Mouse (Mus musculus) ES-Bruce4 (cell line): ENCODE data around the gene Olfr608. TPM values are rescaled to one million over a fixed set of nuclear protein-coding genes. Genes with fewer than 3 reads are reported as not detected.
"Not testable (repeated sequence)": the region's sequence is repeated elsewhere in the genome, so short reads cannot be mapped to it uniquely, and the experiment has no call there.

ENCODE experiments used
- H3K27ac ChIP-seq: 2 replicates; pipeline ENCODE4 v1.5.1; 2012; ENCODE audit warnings: low read length, inconsistent platforms; ENCODE audit not compliant: insufficient read depth
- H3K27me3 ChIP-seq: 2 replicates; pipeline ENCODE4 v1.6.1; 2012; ENCODE audit warnings: mild to moderate bottlenecking, low read length, inconsistent platforms; ENCODE audit not compliant: control insufficient read depth, poor library complexity, insufficient read depth, severe bottlenecking
- H3K36me3 ChIP-seq: 2 replicates; pipeline ENCODE4 v1.6.1; 2012; ENCODE audit warnings: inconsistent platforms, mild to moderate bottlenecking, low read length, moderate library complexity; ENCODE audit not compliant: control insufficient read depth, poor library complexity, insufficient read depth, severe bottlenecking
- H3K4me1 ChIP-seq: one replicate; pipeline ENCODE4 v1.8.1; 2011; ENCODE audit warnings: low read length; ENCODE audit not compliant: control insufficient read depth, insufficient read depth
- H3K4me3 ChIP-seq: 2 replicates; pipeline ENCODE4 v1.5.1; 2011; ENCODE audit warnings: low read depth, mild to moderate bottlenecking, low read length
- H3K9ac ChIP-seq: 2 replicates; pipeline ENCODE4 v1.6.1; 2012; ENCODE audit warnings: low read depth, mild to moderate bottlenecking, inconsistent platforms; ENCODE audit not compliant: poor library complexity, severe bottlenecking
- H3K9me3 ChIP-seq: replicated peaks from 2 replicates; pipeline ENCODE4 v1.6.1; 2012; ENCODE audit warnings: mild to moderate bottlenecking, low read length, inconsistent platforms; ENCODE audit not compliant: control insufficient read depth, poor library complexity, insufficient read depth, severe bottlenecking
- CTCF ChIP-seq: IDR thresholded peaks from one replicate; pipeline ENCODE4 v1.8.1; 2011; ENCODE audit warnings: low read depth, low read length
- EP300 ChIP-seq: IDR thresholded peaks from 2 replicates; pipeline ENCODE4 v1.6.1; 2011; ENCODE audit warnings: low read depth, low read length; ENCODE audit not compliant: insufficient read depth
- POLR2A ChIP-seq: IDR thresholded peaks from one replicate; pipeline ENCODE4 v1.8.1; 2011; ENCODE audit warnings: low read length; ENCODE audit not compliant: insufficient read depth
- polyA plus RNA-seq: library from polyadenylated mRNA; stranded (reverse); fragments of >200 nt; gene quantifications from 2 replicates; pipeline ENCODE4 v1.2.4, GENCODE M21; 2011; ENCODE audit warnings: low read depth; ENCODE audit not compliant: missing spikeins, insufficient read depth, insufficient read length

The Olfr608 gene
- polyA plus RNA-seq = not detected in 2 replicates

DNA sequence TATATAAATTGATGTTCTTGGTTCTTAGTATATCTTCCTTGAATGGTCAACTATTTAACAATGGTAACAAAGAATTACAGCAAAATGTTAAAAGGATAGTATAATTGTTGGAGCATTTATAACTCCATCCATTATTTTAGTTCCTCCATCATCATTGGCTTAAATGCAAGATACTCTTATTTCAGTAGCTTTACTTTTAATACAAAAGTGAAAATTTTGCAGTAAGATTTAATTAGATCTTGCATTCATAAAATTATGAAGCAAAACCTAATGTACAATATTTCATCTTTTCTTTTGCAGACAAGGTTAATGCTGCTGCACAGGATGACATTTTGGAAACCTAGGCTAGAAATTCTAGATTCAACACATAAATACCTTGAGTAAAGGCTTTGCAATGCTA, at the start of gene Olfr608:
Olfr608 (plus strand) TSS at position 301 of the 400 bp plus-strand sequence.
- Histone ChIP-seq H3K27ac (no peak within 1 kb of the TSS), H3K27me3 (no peaks in the 10 kb centered on the region), H3K4me3 (no peak within 1 kb of the TSS), H3K4me1 (no peaks in the 10 kb centered on the region), H3K9ac (no peak within 1 kb of the TSS), H3K9me3 (no peaks in the 10 kb centered on the region), H3K36me3 (no peaks in the 10 kb centered on the region)
- no peak for TF ChIP-seq EP300
- no peak for TF ChIP-seq CTCF
- no peak for TF ChIP-seq POLR2A

DNA sequence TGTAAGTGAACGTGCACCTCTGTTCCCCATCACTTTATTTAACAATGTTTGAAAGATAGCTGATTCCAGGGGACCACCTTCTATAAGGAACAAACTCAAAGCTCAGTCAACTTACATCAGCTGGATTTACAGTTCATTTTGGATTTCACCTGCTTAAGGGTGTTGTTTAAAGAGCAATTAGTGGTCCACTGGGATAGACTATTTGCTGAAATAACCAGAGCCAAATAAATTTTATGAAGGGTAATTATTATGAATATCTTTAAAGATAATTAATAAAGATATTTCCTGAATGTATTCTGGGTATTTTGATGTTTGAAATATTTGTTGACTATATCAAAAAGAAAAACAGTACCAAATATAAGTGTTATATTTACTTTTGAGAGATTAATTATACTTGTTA, 24.3 kb upstream of the Olfr608 start, which contains the start of gene Olfr605:
Olfr605 (minus strand) TSS at position 101 of the 400 bp plus-strand sequence.
- Histone ChIP-seq H3K4me1 (no peaks in the 10 kb centered on the region), H3K36me3 (no peaks in the 10 kb centered on the region), H3K9ac (no peak within 1 kb of the TSS), H3K27me3 (no peaks in the 10 kb centered on the region), H3K9me3 (no peaks in the 10 kb centered on the region), H3K4me3 (no peak within 1 kb of the TSS), H3K27ac (no peak within 1 kb of the TSS)
- TF ChIP-seq EP300 (no peak), CTCF (no peak), POLR2A (no peak)

DNA sequence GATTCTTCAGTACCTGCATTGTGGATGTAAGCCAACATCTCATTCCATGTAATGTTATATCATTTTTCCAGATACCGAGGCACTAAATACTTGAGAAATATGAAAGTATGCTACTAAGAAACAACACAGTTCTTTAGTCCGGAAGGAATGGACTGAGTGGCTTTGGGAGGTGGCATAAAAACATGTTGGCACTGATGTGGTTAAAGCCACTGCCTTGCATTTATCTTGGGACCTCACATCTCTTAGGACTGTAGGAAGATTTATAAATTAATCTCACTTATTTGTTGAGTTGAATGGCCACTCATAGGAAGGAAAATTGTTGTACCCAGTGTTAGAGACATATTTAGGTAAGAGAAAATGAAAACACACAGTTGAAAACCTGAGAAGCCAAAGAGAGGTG, 20.9 kb upstream of the Olfr608 start, which contains the start of gene Olfr606:
Olfr606 (plus strand) TSS at position 301 of the 400 bp plus-strand sequence.
- Histone ChIP-seq H3K36me3 (no peaks in the 10 kb centered on the region), H3K9me3 (no peaks in the 10 kb centered on the region), H3K9ac (no peak within 1 kb of the TSS), H3K4me3 (no peak within 1 kb of the TSS), H3K27me3 (no peaks in the 10 kb centered on the region), H3K27ac (no peak within 1 kb of the TSS), H3K4me1 (no peaks in the 10 kb centered on the region)
- no peak for TF ChIP-seq EP300
- TF ChIP-seq CTCF = no peak
- no peak for TF ChIP-seq POLR2A

DNA sequence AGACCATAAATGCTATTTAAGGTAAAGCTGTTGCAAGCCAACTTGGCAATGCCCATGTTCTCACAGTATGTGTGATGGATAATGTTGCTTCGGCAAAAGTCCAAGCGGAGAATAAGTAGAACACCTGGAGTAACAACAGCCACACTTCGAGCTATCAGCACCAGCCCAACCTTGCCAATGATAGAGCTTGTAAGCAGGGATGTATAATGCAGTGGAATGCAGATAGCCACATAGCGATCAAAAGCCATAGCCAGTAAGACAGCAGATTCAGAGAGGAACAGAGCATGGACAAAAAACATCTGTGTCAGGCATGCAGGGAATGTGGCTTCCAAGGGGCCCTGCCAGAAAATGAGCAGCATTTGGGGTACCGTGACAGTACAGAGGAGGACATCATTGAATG, 9.1 kb upstream of the Olfr608 start:
- H3K36me3 ChIP-seq = no peaks in the 10 kb centered on the region
- H3K27ac ChIP-seq = no peak overlapping the region
- no peak overlapping the region for H3K4me3 ChIP-seq
- no peak overlapping the region for H3K9ac ChIP-seq
- H3K27me3 ChIP-seq = no peaks in the 10 kb centered on the region
- no peaks in the 10 kb centered on the region for H3K4me1 ChIP-seq
- no peak for TF ChIP-seq CTCF
- no peaks in the 10 kb centered on the region for H3K9me3 ChIP-seq

DNA sequence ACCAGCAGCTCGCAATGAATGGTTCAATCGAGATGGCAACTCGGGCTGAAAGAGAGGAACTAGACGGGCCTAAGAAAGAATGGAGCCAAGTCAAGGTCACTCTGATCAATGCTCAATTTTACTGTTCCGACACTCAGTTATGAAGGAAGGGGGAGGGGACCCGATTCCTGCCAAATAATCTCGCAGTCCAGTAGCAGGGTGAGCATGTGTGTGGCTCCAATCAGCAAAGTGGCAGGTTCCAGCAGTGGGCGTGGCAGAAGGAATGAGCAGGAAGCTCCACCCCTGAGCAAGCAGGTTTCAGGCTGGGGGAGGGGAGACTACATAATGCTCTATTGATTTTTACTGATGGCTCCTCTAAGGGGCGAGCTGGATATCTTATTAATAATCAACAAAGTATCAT, 7.4 kb downstream of the Olfr608 start:
- not testable (repeated sequence) for H3K27ac ChIP-seq, H3K4me1 ChIP-seq, H3K36me3 ChIP-seq, H3K9ac ChIP-seq, H3K4me3 ChIP-seq, H3K27me3 ChIP-seq
- H3K9me3 ChIP-seq = peaks cover 16% of the 10 kb centered on the region

DNA sequence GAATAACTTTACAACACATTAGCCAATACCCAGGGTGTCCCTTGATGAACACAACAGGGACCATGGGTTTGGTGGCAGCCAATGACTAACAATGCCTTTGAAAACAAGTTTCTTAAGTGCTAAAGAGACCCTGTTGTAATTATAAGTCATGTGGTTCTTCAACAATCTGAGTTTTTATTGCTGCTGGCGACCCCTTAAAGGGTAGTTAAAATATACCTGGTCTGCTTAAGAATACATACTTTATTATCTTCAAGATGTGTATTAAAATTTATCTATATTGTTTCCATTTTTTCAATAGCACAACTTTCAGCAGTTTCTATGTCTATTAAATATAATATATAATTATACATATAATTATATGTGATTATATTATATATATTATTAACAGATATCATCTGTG, 28.3 kb downstream of the Olfr608 start, which contains the start of gene Olfr609:
Olfr609 (minus strand) TSS at position 101 of the 400 bp plus-strand sequence.
- Histone ChIP-seq H3K9ac (no peak within 1 kb of the TSS), H3K36me3 (no peaks in the 10 kb centered on the region), H3K9me3 (no peaks in the 10 kb centered on the region), H3K4me3 (no peak within 1 kb of the TSS), H3K27ac (no peak within 1 kb of the TSS), H3K27me3 (no peaks in the 10 kb centered on the region), H3K4me1 (no peaks in the 10 kb centered on the region)
- TF ChIP-seq CTCF (no peak), POLR2A (no peak), EP300 (no peak)
